Mouse (Mus musculus) liver, embryonic 13.5 days (tissue): ENCODE measurements around the gene A630076J17Rik. TPM values are rescaled to one million over a fixed set of nuclear protein-coding genes. Genes with fewer than 3 reads are reported as not detected.

ENCODE experiments used
- ATAC-seq: fragments of 200-750 bp; cut with Nextera tagmentation; 2 replicates; pipeline ENCODE4 v1.8.0; 2017; ENCODE audit warnings: low read depth, mild to moderate bottlenecking, moderate number of reproducible peaks, moderate library complexity
- DNase-seq: peaks from one replicate; pipeline ENCODE4 v3.0.0; 2022
- H3K27ac ChIP-seq: fragments of 300-500 bp; sonication (generic); 2 replicates; pipeline ENCODE4 v1.5.1; 2015; ENCODE audit warnings: moderate library complexity, mild to moderate bottlenecking, inconsistent platforms
- H3K27me3 ChIP-seq: fragments of 300-500 bp; sonication (generic); 2 replicates; pipeline ENCODE4 v1.6.1; 2015; ENCODE audit warnings: mild to moderate bottlenecking, inconsistent platforms
- H3K36me3 ChIP-seq: fragments of 300-500 bp; sonication (generic); 2 replicates; pipeline ENCODE4 v1.6.1; 2015; ENCODE audit warnings: mild to moderate bottlenecking, inconsistent platforms
- H3K4me1 ChIP-seq: fragments of 300-500 bp; sonication (generic); replicated peaks from 2 replicates; pipeline ENCODE4 v1.6.1; 2015; ENCODE audit warnings: inconsistent platforms
- H3K4me2 ChIP-seq: fragments of 300-500 bp; sonication (generic); 2 replicates; pipeline ENCODE4 v1.6.1; 2015; ENCODE audit warnings: inconsistent platforms, mild to moderate bottlenecking, moderate library complexity
- H3K4me3 ChIP-seq: fragments of 300-500 bp; sonication (generic); replicated peaks from 2 replicates; pipeline ENCODE4 v1.5.1; 2015; ENCODE audit warnings: mild to moderate bottlenecking, inconsistent platforms
- H3K9ac ChIP-seq: fragments of 300-500 bp; sonication (generic); 2 replicates; pipeline ENCODE4 v1.6.1; 2015; ENCODE audit warnings: mild to moderate bottlenecking, inconsistent platforms
- H3K9me3 ChIP-seq: fragments of 300-500 bp; sonication (generic); replicated peaks from 2 replicates; pipeline ENCODE4 v1.6.1; 2016; ENCODE audit warnings: inconsistent platforms
- WGBS: fragments of 180-500 bp; shearing (Covaris S2); methylation state at CpG from one replicate; pipeline ENCODE4 v1.1.7; 2015; ENCODE audit not compliant: insufficient replicate concordance; 5-methylcytosine and 5-hydroxymethylcytosine counted together
- polyA plus RNA-seq: library from polyadenylated mRNA; unstranded; fragments of >200 nt; fragmentation: Nextera tagmentation; extraction: Ambion mirVana; gene quantifications from 2 replicates; pipeline ENCODE4 v1.2.1, GENCODE M21; 2015

Gene A630076J17Rik
- polyA plus RNA-seq, 1 experiment from 2014 or later = not detected

DNA sequence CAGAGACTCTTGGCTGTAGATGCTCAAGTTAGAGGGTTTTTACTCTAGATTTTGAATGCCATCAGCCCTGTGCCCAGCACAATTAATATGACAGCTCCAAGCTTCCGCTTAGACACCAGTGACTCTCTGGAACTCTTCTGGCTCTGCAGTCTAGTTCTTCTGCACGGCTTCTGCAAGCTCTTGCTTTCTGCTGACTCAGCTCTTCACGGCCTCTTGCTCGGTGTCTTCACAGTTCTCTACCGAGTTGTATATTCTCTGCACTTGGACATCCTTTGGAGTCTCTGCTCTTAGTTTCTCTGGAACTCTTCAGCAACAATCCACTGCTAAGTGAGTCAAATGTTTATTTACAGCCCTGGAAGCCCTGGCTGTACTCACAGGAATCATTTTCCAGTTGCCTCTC lies 23.5 kb downstream of the A630076J17Rik start:
- Histone ChIP-seq H3K4me1 (no peaks in the 10 kb centered on the region), H3K4me2 (no peak overlapping the region), H3K4me3 (no peak overlapping the region), H3K27me3 (no peaks in the 10 kb centered on the region), H3K36me3 (no peaks in the 10 kb centered on the region), H3K9me3 (no peaks in the 10 kb centered on the region), H3K9ac (no peak overlapping the region), H3K27ac (no peak overlapping the region)
- WGBS = 49% methylated on average over 5 of the region's 5 CpGs
- no peak for DNase-seq
- ATAC-seq = no peak

DNA sequence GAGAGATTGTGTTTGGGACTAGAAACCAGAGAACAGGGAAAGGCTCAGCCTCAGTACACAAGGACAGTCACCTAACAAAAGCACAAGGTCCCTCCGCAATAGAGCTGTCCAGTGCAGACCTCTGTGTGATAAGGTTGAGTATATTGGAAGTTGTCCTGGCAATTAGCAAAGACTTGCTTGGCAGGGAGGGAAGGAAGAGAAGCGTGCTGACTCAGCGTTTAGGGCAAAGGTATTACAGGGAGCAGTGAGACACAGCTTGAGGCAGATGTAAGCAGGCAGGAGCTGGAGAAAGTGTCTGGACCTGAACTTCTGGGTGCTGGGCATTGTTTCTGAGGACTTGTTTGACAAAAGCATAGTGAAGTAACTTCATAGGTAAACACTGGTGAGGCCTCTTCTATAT lies 25.6 kb downstream of the A630076J17Rik start:
- no peaks in the 10 kb centered on the region for H3K4me1 ChIP-seq
- DNase-seq = no peak

DNA sequence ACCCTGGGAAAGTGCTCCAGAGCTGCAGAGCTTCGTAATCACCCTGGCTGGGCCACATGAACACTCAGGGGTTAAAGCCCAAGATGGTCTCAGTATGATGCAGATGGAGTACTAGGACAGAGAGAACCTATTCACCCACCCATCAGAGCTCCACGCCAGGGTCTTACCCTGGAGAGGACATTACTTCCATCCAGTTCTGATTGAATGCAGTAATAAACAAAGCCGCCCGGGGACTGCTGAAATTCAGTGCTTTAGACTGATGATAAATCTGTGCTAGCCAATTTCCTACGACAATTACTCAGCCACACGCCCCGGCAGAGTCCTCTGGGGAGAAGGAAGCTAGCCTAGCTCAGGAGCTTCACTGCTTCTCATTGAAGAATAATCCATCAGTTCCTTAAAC lies 26.3 kb downstream of the A630076J17Rik start:
- Histone ChIP-seq H3K4me3 (no peak overlapping the region), H3K27ac (no peak overlapping the region), H3K4me2 (no peak overlapping the region), H3K27me3 (no peaks in the 10 kb centered on the region), H3K9me3 (no peaks in the 10 kb centered on the region), H3K9ac (no peak overlapping the region), H3K36me3 (no peaks in the 10 kb centered on the region), H3K4me1 (no peaks in the 10 kb centered on the region)
- WGBS = 65% methylated on average over 7 of the region's 7 CpGs
- DNase-seq (no peak), ATAC-seq (no peak)

More for the DNA sequence above, 25.6 kb downstream of the A630076J17Rik start:
- H3K9me3 ChIP-seq = no peaks in the 10 kb centered on the region
- no peak overlapping the region for H3K27ac ChIP-seq
- H3K36me3 ChIP-seq = no peaks in the 10 kb centered on the region
- no peak for ATAC-seq
- H3K4me3 ChIP-seq = no peak overlapping the region
- H3K9ac ChIP-seq = no peak overlapping the region
- H3K4me2 ChIP-seq = no peak overlapping the region
- whole genome bisulfite sequencing = 57% methylated on average over 3 of the region's 3 CpGs
- H3K27me3 ChIP-seq = no peaks in the 10 kb centered on the region

DNA sequence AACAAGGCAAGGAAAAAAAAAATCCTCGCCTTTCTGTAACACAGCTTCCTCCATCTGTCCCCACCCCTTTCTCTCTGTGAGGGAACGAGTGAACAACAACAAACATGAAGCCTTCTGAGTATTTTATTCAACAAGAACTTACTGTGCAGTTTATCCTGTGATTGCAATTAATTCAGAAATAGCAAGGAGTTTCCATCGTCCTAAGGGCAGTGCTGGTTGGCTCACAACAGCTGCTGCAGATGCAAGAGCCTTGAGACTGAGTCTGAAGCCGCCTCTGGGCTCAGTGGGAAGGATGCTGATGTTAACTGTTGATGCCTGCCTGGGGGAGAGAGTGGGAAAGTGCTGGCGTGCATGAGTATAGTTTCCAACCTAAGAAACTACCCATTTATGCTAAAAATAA lies 27.5 kb downstream of the A630076J17Rik start:
- no peak for ATAC-seq
- H3K36me3 ChIP-seq = no peaks in the 10 kb centered on the region
- 46% methylated on average over 5 of the region's 5 CpGs for WGBS

DNA sequence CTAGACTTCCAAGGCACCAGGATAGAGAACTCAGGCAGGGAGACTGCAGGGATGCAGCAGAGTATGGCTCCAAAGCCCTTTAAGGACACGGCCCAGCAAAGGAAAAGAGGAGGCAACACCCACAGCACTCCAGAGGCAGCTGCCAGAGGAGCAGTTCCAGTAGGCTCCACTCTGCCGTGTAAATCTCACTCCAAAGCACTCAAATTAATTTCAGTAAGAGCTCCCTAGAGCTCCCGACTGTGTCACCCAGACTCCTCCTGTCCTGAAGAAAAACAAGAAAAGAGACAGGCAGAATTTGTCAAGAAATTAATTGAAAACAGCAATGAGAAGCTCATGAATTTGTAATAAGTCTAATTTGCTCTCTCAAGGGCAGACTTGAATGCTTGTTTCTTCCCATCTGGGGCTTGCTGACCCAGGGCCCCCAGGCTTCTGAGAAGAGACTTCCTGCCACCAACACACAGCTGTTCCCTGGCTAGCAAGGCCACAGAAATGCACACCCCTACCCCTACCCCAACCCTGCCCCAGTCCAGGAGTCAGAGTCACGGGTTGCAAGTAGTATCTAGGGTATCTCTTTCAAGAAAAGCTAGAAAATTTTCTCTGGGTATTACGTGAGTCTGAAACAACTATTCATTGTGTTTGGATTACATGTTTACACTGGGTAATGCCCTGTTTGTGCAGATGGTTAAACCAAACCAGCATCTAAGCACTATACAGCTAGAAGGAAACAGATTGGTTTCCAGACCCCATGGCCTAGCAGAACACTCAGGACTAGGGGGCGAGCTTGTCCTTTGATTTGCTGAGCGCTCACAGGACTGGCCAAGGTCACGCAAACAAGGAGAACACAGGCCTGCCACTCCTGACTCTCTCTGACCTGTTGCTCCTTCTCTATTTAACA lies 30.8 kb downstream of the A630076J17Rik start:
- Histone ChIP-seq H3K4me3 (no peak overlapping the region), H3K4me2 (no peak overlapping the region), H3K9ac (no peak overlapping the region), H3K27me3 (no peaks in the 10 kb centered on the region), H3K27ac (no peak overlapping the region), H3K9me3 (no peaks in the 10 kb centered on the region), H3K4me1 (no peaks in the 10 kb centered on the region), H3K36me3 (no peaks in the 10 kb centered on the region)
- DNase-seq = no peak
- WGBS = 56% methylated on average over 8 of the region's 8 CpGs
- ATAC-seq = no peak

More for the DNA sequence above, 27.5 kb downstream of the A630076J17Rik start:
- Histone ChIP-seq H3K27me3 (no peaks in the 10 kb centered on the region), H3K4me1 (no peaks in the 10 kb centered on the region), H3K4me3 (no peak overlapping the region), H3K4me2 (no peak overlapping the region), H3K9me3 (no peaks in the 10 kb centered on the region), H3K27ac (no peak overlapping the region), H3K9ac (no peak overlapping the region)
- DNase-seq = no peak

DNA sequence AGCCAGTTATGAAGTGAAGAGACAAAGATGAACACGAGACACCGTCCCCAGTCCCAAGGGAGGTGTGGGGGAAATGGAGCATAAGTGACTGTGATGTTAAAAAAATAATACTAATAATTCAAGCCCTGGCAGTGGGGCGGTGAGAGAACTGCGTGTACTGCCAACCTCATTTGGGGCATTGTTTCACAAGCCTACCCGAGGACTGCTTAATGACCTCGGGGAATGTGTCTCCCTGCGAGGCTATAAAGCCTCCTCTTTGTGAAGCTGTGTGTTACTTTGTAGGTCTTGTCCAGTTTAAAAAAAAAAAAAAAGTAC lies 31.4 kb downstream of the A630076J17Rik start:
- ATAC-seq (no peak), DNase-seq (no peak)
- Histone ChIP-seq H3K4me3 (no peak overlapping the region), H3K4me2 (no peak overlapping the region), H3K27me3 (no peaks in the 10 kb centered on the region), H3K9me3 (no peaks in the 10 kb centered on the region), H3K9ac (no peak overlapping the region), H3K36me3 (no peaks in the 10 kb centered on the region), H3K4me1 (no peaks in the 10 kb centered on the region), H3K27ac (no peak overlapping the region)
- WGBS = 66% methylated on average over 7 of the region's 7 CpGs

DNA sequence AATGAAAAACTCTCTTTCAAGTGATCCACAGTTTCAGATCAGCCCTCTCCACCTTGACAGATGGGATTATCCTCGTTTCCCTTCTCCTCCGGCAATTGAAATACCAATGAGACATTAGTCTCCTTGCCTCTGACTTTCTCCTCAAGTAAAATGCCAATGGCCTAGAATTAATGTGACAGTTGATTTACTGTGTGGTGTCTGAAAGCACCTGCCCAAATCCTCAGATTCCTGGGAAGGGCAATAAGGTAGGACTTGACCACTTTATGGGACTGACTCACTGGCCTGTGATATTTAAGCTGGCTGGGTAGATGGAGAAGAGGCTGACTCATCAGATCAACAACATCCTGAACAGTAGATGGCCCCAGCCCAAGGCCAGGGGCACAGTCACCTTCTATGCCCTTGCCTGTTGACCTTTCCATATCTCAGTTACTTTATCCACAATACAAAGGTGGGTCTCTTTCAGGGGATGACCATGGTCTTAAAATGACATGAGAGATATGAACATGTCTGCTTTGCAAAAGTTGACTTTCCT lies 36.5 kb downstream of the A630076J17Rik start:
- H3K4me1 ChIP-seq = no peaks in the 10 kb centered on the region
- no peak overlapping the region for H3K4me2 ChIP-seq
- no peaks in the 10 kb centered on the region for H3K36me3 ChIP-seq
- no peak overlapping the region for H3K27ac ChIP-seq
- H3K9ac ChIP-seq = no peak overlapping the region
- DNase-seq = no peak
- H3K27me3 ChIP-seq = no peaks in the 10 kb centered on the region
- H3K4me3 ChIP-seq = no peak overlapping the region
- ATAC-seq = no peak
- 62% methylated on average over 2 of the region's 2 CpGs for WGBS
- no peaks in the 10 kb centered on the region for H3K9me3 ChIP-seq

DNA sequence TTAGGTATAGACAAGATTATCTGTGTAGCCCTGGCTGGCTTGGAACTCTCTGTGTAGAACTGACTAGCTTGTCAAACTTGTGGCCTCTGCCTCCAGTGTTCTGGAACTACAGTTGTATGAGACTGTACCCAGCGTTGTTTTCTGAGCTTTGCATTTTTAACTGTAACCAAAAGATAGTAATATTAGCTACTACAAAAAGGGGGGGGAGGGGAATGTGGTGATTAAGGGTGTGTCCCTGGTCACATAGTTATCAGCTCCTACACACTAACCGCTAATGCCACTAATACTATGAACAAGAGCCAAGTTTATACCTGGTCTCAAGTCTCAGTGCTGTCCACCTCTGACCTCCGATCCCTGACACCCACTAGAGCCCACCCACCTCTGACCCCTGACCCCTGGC lies 42.0 kb downstream of the A630076J17Rik start:
- Histone ChIP-seq H3K27me3 (0 out of 2 replicates have a peak, but pooled peaks cover 4% of the 10 kb centered on the region), H3K9ac (no peak overlapping the region), H3K4me1 (peaks cover 8% of the 10 kb centered on the region; the same call in 1 of the 2 replicates), H3K4me2 (no peak overlapping the region), H3K36me3 (no peaks in the 10 kb centered on the region), H3K4me3 (no peak overlapping the region), H3K27ac (no peak overlapping the region), H3K9me3 (no peaks in the 10 kb centered on the region)
- ATAC-seq = peak; percentile 51
- 43% methylated on average over 3 of the region's 3 CpGs for WGBS
- no peak for DNase-seq

DNA sequence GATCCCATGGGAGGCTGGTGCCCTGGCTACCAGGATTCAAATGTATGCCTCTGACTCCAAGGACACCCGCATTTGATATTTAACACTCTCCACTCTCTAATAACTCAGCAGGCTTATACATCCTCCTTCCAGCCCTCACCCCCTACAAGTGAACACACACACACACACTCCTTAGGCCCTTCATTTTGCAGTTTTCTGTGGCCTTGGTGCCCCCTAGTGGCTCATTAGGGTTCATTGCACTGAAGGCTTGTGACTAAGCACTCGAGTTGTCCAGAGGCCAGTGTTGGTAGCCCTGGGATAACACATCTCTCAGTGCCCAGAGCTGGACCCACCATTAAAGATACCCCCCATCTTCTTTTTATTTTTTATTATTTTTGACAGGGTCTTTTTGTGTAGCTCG lies 43.4 kb downstream of the A630076J17Rik start:
- no peak overlapping the region for H3K27ac ChIP-seq
- no peaks in the 10 kb centered on the region for H3K9me3 ChIP-seq
- no peak overlapping the region for H3K4me2 ChIP-seq
- no peak overlapping the region for H3K4me3 ChIP-seq
- DNase-seq = peak; percentile 26
- no peak overlapping the region for H3K9ac ChIP-seq
- no peaks in the 10 kb centered on the region for H3K36me3 ChIP-seq
- 0 out of 2 replicates have a peak, but pooled peaks cover 4% of the 10 kb centered on the region for H3K27me3 ChIP-seq
- 13% methylated on average over 3 of the region's 3 CpGs for WGBS
- peak; percentile 58 for ATAC-seq
- peaks cover 13% of the 10 kb centered on the region for H3K4me1 ChIP-seq

DNA sequence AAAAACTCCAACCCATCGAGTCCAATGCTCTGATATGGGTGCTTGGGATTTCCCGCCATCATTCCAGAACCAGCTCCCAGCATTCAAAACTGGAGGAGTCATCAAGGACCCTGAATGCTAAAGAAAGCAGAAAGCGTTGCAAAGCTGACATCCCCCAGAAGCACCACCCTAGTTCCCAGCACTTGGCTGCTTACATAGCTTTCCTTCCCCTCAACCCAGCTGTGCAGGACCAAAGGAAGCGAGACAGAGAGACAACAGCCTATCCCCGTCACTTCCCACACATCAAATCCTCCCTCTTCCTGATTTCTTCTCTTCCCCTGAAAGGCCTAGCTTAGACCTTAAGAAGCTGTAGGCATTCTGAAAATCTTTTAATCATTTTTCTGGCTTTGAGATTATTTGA lies 44.9 kb downstream of the A630076J17Rik start:
- no peak for ATAC-seq
- peaks cover 23% of the 10 kb centered on the region for H3K4me1 ChIP-seq

DNA sequence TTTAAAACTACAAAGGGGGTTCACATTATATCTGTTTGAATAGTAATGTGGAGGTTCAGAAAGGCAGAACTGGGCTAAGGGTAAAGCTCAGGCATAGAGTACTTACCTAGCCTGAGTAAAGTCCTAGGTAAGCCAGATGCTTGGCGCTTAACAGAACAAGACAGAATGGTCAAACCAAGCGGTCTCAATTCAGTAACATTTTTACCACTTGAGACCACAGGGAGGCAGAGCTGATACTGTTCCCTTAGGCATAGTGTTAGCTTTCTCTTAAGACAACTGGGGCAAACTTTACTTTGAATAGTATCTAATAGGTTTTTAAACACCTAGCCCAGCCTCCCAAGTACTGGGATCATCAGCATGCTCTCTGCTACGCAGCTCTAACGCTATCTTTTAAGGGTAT lies 45.6 kb downstream of the A630076J17Rik start:
- H3K9ac ChIP-seq = no peak overlapping the region
- H3K27me3 ChIP-seq = 0 out of 2 replicates have a peak, but pooled peaks cover 4% of the 10 kb centered on the region
- DNase-seq = no peak
- 53% methylated on average over 4 of the region's 4 CpGs for WGBS
- H3K4me3 ChIP-seq = no peak overlapping the region
- no peaks in the 10 kb centered on the region for H3K36me3 ChIP-seq
- H3K4me2 ChIP-seq = no peak overlapping the region
- peaks cover 26% of the 10 kb centered on the region for H3K4me1 ChIP-seq
- H3K9me3 ChIP-seq = no peaks in the 10 kb centered on the region
- ATAC-seq = no peak
- no peak overlapping the region for H3K27ac ChIP-seq

More for the DNA sequence above, 44.9 kb downstream of the A630076J17Rik start:
- Histone ChIP-seq H3K4me2 (no peak overlapping the region), H3K27ac (no peak overlapping the region), H3K36me3 (no peaks in the 10 kb centered on the region), H3K4me3 (no peak overlapping the region), H3K9me3 (no peaks in the 10 kb centered on the region), H3K27me3 (0 out of 2 replicates have a peak, but pooled peaks cover 4% of the 10 kb centered on the region), H3K9ac (no peak overlapping the region)
- 54% methylated on average over 5 of the region's 5 CpGs for WGBS
- no peak for DNase-seq

DNA sequence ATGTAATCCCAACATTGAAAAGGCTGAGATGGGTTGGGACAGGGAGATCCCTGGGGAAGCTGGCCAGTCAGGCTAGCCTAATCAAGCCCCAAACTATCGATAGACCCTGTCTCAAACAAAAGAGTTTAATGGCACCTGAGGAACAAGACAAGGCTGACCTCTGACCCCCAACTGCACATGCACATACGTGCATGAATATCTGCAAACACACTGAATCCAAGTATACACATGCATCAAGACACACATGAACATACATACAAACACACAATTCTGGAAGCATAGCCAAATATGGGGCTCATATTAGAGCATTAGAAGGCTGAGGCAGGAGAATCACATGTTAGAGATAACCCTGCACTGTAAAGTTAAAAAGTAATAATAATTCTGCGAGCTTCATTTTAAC lies 46.2 kb downstream of the A630076J17Rik start:
- Histone ChIP-seq H3K9me3 (no peaks in the 10 kb centered on the region), H3K27ac (no peak overlapping the region), H3K36me3 (0 out of 2 replicates have a peak, but pooled peaks cover 2% of the 10 kb centered on the region), H3K27me3 (0 out of 2 replicates have a peak, but pooled peaks cover 4% of the 10 kb centered on the region), H3K4me2 (no peak overlapping the region), H3K4me3 (no peak overlapping the region), H3K4me1 (peaks cover 26% of the 10 kb centered on the region), H3K9ac (no peak overlapping the region)
- WGBS = 73% methylated on average over 3 of the region's 3 CpGs
- ATAC-seq (no peak), DNase-seq (no peak)
